Mouse (Mus musculus): ENCODE measurements around the gene Scn8a. TPM values are rescaled to one million over a fixed set of nuclear protein-coding genes. Genes with fewer than 3 reads are reported as not detected.
A peak's percentile ranks its signal among the peaks of the same experiment; 100 is the strongest.

The Scn8a gene
- polyA plus RNA-seq, 1 experiment from 2014 or later = 3.1 TPM

DNA sequence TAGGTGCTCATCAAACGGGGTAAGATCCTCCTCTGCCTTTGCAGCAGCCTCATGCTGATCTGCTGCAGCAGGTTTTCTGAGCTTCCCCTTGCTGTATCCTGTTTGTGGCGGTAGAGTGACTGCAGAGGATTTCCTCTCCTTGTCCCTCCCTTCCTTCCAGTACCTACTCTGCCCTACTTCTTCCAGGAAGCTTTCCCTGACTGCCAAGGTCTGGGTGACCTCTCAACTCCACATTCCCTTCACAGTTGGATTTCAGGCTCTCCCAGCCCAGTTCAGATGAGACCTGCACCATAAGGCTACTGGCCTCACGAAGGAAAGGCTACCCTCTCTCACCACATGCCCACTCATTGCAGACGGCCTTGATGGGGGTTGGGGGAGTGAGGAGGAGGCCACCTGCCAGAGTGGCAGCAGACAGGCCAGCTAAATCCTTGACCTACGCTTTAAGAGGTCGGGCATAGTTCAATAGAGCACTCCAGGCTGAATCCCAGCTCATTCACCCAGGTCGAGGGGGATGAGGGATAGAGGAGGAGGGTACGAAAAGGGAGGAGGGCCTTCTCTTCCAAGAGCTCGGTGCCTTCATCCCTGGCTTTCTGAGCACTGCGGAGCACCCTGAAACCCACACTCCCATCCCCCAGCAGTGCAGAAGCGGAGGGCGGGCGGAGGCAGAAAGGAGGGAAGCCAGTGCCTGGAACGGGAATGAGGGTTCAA lies 222.6 kb downstream of the Scn8a start:
- Histone ChIP-seq H3K9me3 (no peaks in the 10 kb centered on the region), H3K4me2 (0 out of 2 replicates have a peak overlapping the region, but pooled peaks have one; percentile 29), H3K9ac (no peak overlapping the region), H3K36me3 (no peaks in the 10 kb centered on the region), H3K27ac (no peak overlapping the region), H3K4me3 (no peak overlapping the region), H3K27me3 (no peaks in the 10 kb centered on the region), H3K4me1 (peaks cover 25% of the 10 kb centered on the region)
- 39% methylated on average over 14 of the region's 14 CpGs for WGBS
- no peak for ATAC-seq (ENCODE audit: insufficient number of reproducible peaks, low FRiP score, low TSS enrichment, low read depth)

DNA sequence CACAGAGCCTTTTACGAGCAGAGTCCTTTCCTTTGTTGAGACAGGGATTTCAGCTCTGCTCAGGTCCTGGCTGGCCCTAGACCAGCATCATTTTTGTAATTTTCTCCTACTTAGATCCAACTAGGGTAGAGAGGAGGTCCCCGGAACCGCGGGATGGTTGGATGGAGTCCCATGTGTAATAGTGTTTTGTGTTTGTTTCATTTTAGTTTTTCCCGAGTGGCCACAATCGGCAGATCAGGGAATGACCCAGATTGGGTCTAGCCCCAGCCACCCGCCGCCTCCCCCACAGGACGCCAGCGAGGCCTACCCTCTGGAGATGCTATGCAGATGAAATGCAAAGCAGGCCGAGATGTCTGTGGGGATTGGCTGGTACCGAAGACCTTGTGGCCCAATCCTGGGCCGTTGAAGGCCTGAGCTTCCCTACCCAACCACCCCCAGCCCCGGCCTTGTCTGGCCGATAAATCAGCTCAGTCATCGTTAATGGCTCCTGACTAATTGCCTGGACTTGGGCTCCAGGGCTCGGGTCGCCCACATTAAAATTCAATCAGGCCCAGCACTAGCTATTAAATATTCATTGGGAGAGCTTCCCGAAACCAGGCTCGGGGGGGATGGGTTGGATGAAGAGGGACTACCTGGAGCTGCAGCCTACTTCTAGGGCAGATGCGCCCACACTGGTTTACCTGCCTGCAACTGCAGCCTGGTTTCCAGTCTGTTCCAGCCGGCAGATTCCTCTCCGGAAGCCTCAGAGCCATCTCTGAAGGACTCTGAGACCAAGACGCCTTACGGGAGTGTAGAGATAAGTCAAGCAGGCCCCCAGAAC lies 223.4 kb downstream of the Scn8a start:
- Histone ChIP-seq H3K27me3 (no peaks in the 10 kb centered on the region), H3K4me1 (peaks cover 30% of the 10 kb centered on the region), H3K9ac (no peak overlapping the region), H3K27ac (no peak overlapping the region), H3K4me2 (peak overlapping the region; percentile 29; the same call in 1 of the 2 replicates), H3K36me3 (no peaks in the 10 kb centered on the region), H3K9me3 (no peaks in the 10 kb centered on the region), H3K4me3 (no peak overlapping the region)
- no peak for ATAC-seq (ENCODE audit: insufficient number of reproducible peaks, low FRiP score, low TSS enrichment, low read depth)
- WGBS = 17% methylated on average over 25 of the region's 25 CpGs

- H3K4me1 ChIP-seq = peaks cover 35% of the 10 kb centered on the region
- H3K9me3 ChIP-seq = no peaks in the 10 kb centered on the region
- H3K4me3 ChIP-seq = no peak overlapping the region
- no peak overlapping the region for H3K4me2 ChIP-seq
- 43% methylated on average over 6 of the region's 6 CpGs for WGBS
- no peak overlapping the region for H3K27ac ChIP-seq
- H3K27me3 ChIP-seq = no peaks in the 10 kb centered on the region
- no peaks in the 10 kb centered on the region for H3K36me3 ChIP-seq
- no peak overlapping the region for H3K9ac ChIP-seq
- ATAC-seq (ENCODE audit: insufficient number of reproducible peaks, low FRiP score, low TSS enrichment, low read depth) = no peak
These were observed 224.3 kb downstream of the Scn8a start for GRCm38 (mm10) chr15:101093988-101094387.

DNA sequence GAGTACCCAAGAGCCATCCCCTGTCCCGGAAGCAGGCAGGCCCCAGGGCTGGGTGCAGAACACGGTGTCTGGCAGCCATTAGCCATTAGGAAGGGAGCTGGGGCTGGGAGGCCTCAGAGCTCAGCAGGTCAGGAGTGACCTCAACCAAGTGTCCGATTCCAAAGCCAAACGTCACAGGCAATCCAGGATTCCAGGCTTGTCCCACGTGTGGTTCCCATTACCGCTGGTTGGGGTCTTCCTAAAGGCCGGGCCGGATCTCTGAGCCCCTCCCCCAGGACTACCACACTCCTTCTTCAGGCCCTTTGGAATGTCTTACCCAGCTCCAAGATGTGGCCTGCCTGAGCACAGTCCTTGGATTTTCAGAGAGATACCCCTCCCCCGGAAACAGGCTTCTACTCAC lies 225.3 kb downstream of the Scn8a start:
- Histone ChIP-seq H3K27me3 (no peaks in the 10 kb centered on the region), H3K4me1 (peaks cover 35% of the 10 kb centered on the region)

GRCm38 (mm10) chr15:101095392-101095791 lies 225.7 kb downstream of the Scn8a start:
- Histone ChIP-seq H3K4me2 (no peak overlapping the region), H3K36me3 (no peaks in the 10 kb centered on the region), H3K4me3 (no peak overlapping the region), H3K27me3 (no peaks in the 10 kb centered on the region), H3K27ac (no peak overlapping the region), H3K4me1 (peaks cover 35% of the 10 kb centered on the region), H3K9me3 (no peaks in the 10 kb centered on the region), H3K9ac (no peak overlapping the region)
- no peak for ATAC-seq (ENCODE audit: insufficient number of reproducible peaks, low FRiP score, low TSS enrichment, low read depth)
- 52% methylated on average over 3 of the region's 3 CpGs for WGBS

More for the DNA sequence above, 225.3 kb downstream of the Scn8a start:
- Histone ChIP-seq H3K9me3 (no peaks in the 10 kb centered on the region), H3K9ac (no peak overlapping the region), H3K27ac (no peak overlapping the region), H3K4me2 (no peak overlapping the region), H3K4me3 (no peak overlapping the region), H3K36me3 (no peaks in the 10 kb centered on the region)
- no peak for ATAC-seq (ENCODE audit: insufficient number of reproducible peaks, low FRiP score, low TSS enrichment, low read depth)
- WGBS = 28% methylated on average over 9 of the region's 9 CpGs

Other genes starting within 250 kb of the Scn8a start
- gene Smagp, start 232.9 kb upstream of the Scn8a start, polyA plus RNA-seq (2015; fragmentation: Nextera tagmentation; extraction: Ambion mirVana) = 34.8 and 36.6 TPM in 2 replicates
- gene Bin2, start 200.3 kb upstream of the Scn8a start, polyA plus RNA-seq (2015; fragmentation: Nextera tagmentation; extraction: Ambion mirVana) = 4.8 and 4.9 TPM in 2 replicates
- gene Cela1, start 181.9 kb upstream of the Scn8a start, polyA plus RNA-seq (2015; fragmentation: Nextera tagmentation; extraction: Ambion mirVana) = 4.2 and 6.3 TPM in 2 replicates
- 6.3 and 7.3 TPM in 2 replicates for gene Galnt6, start 140.5 kb upstream of the Scn8a start, polyA plus RNA-seq (2015; fragmentation: Nextera tagmentation; extraction: Ambion mirVana)
- gene Slc4a8, start 108.1 kb upstream of the Scn8a start, polyA plus RNA-seq (2015; fragmentation: Nextera tagmentation; extraction: Ambion mirVana) = 3.2 and 3.7 TPM in 2 replicates
- gene Gm47841, start 177.5 kb downstream of the Scn8a start, polyA plus RNA-seq (2015; fragmentation: Nextera tagmentation; extraction: Ambion mirVana) = not detected in 2 replicates
- 0.09 and 0.12 TPM in 2 replicates for gene Fignl2, start 208.7 kb downstream of the Scn8a start, polyA plus RNA-seq (2015; fragmentation: Nextera tagmentation; extraction: Ambion mirVana)
- not detected in 2 replicates for gene Ankrd33, start 245.9 kb downstream of the Scn8a start, polyA plus RNA-seq (2015; fragmentation: Nextera tagmentation; extraction: Ambion mirVana)